Mouse (Mus musculus) forebrain, embryonic 15.5 days (tissue): ENCODE data around the gene Tmeff1. TPM values are rescaled to one million over a fixed set of nuclear protein-coding genes. Genes with fewer than 3 reads are reported as not detected.
"Not testable (repeated sequence)": the region's sequence is repeated elsewhere in the genome, so short reads cannot be mapped to it uniquely, and the experiment has no call there.

ENCODE experiments used
- ATAC-seq: fragments of 200-750 bp; cut with Nextera tagmentation; replicated peaks from 2 replicates; pipeline ENCODE4 v1.8.0; 2017; ENCODE audit warnings: mild to moderate bottlenecking, moderate TSS enrichment, moderate library complexity
- H3K27ac ChIP-seq: fragments of 300-500 bp; sonication (generic); replicated peaks from 2 replicates; pipeline ENCODE4 v1.5.1; 2015; ENCODE audit warnings: mild to moderate bottlenecking, inconsistent platforms
- H3K27me3 ChIP-seq: fragments of 300-500 bp; sonication (generic); 2 replicates; pipeline ENCODE4 v1.6.1; 2015; ENCODE audit warnings: inconsistent platforms
- H3K36me3 ChIP-seq: fragments of 300-500 bp; sonication (generic); 2 replicates; pipeline ENCODE4 v1.6.1; 2015; ENCODE audit warnings: mild to moderate bottlenecking, inconsistent platforms
- H3K4me1 ChIP-seq: fragments of 300-500 bp; sonication (generic); 2 replicates; pipeline ENCODE4 v1.6.1; 2015; ENCODE audit warnings: inconsistent platforms
- H3K4me2 ChIP-seq: fragments of 300-500 bp; sonication (generic); replicated peaks from 2 replicates; pipeline ENCODE4 v1.6.1; 2015; ENCODE audit warnings: mild to moderate bottlenecking, inconsistent platforms
- H3K4me3 ChIP-seq: fragments of 300-500 bp; sonication (generic); 2 replicates; pipeline ENCODE4 v1.5.1; 2015; ENCODE audit warnings: mild to moderate bottlenecking, inconsistent platforms
- H3K9ac ChIP-seq: fragments of 300-500 bp; sonication (generic); replicated peaks from 2 replicates; pipeline ENCODE4 v1.6.1; 2015; ENCODE audit warnings: mild to moderate bottlenecking, inconsistent platforms
- H3K9me3 ChIP-seq: fragments of 300-500 bp; sonication (generic); 2 replicates; pipeline ENCODE4 v1.6.1; 2016; ENCODE audit warnings: inconsistent platforms
- WGBS: fragments of 180-500 bp; shearing (Covaris S2); methylation state at CpG from one replicate; pipeline ENCODE4 v1.1.7; 2015; ENCODE audit warnings: mixed read lengths; 5-methylcytosine and 5-hydroxymethylcytosine counted together
- polyA plus RNA-seq: library from polyadenylated mRNA; unstranded; fragments of >200 nt; fragmentation: Nextera tagmentation; extraction: Ambion mirVana; gene quantifications from 2 replicates; pipeline ENCODE4 v1.2.1, GENCODE M21; 2015

Tmeff1 gene
- polyA plus RNA-seq, 1 experiment from 2014 or later: 241 TPM

- ATAC-seq: no peak
- Histone ChIP-seq H3K4me1 (peaks cover 6% of the 10 kb centered on the region), H3K4me2 (no peak overlapping the region), H3K9me3 (no peaks in the 10 kb centered on the region), H3K27ac (no peak overlapping the region), H3K27me3 (no peaks in the 10 kb centered on the region), H3K9ac (no peak overlapping the region), H3K36me3 (peaks cover 39% of the 10 kb centered on the region), H3K4me3 (no peak overlapping the region)
- WGBS: 91% methylated on average over 6 of the region's 6 CpGs
These were observed 79.0 kb downstream of the Tmeff1 start for GRCm38 (mm10) chr4:48664021-48664420.

- ATAC-seq: no peak
- no peak overlapping the region for H3K27ac ChIP-seq
- 89% methylated on average over 6 of the region's 6 CpGs for WGBS
- no peaks in the 10 kb centered on the region for H3K9me3 ChIP-seq
- no peak overlapping the region for H3K9ac ChIP-seq
- no peaks in the 10 kb centered on the region for H3K27me3 ChIP-seq
- no peak overlapping the region for H3K4me2 ChIP-seq
- H3K4me3 ChIP-seq: no peak overlapping the region
- H3K36me3 ChIP-seq: peaks cover 22% of the 10 kb centered on the region
- H3K4me1 ChIP-seq: no peaks in the 10 kb centered on the region
These were observed 82.3 kb downstream of the Tmeff1 start for GRCm38 (mm10) chr4:48667279-48667678.

- Histone ChIP-seq H3K27me3 (no peaks in the 10 kb centered on the region), H3K27ac (no peak overlapping the region), H3K9ac (no peak overlapping the region), H3K4me2 (no peak overlapping the region), H3K4me3 (no peak overlapping the region), H3K36me3 (peaks cover 27% of the 10 kb centered on the region), H3K4me1 (no peaks in the 10 kb centered on the region), H3K9me3 (no peaks in the 10 kb centered on the region)
- ATAC-seq: no peak
- 91% methylated on average over 5 of the region's 5 CpGs for WGBS
These were observed 87.9 kb downstream of the Tmeff1 start for GRCm38 (mm10) chr4:48672915-48673314.

- Histone ChIP-seq H3K4me3 (no peak overlapping the region), H3K9me3 (no peaks in the 10 kb centered on the region), H3K4me1 (no peaks in the 10 kb centered on the region), H3K9ac (no peak overlapping the region), H3K36me3 (peaks cover 27% of the 10 kb centered on the region), H3K27me3 (no peaks in the 10 kb centered on the region), H3K4me2 (no peak overlapping the region), H3K27ac (no peak overlapping the region)
- no peak for ATAC-seq
- WGBS: 92% methylated on average over 7 of the region's 7 CpGs
These were observed 89.4 kb downstream of the Tmeff1 start for GRCm38 (mm10) chr4:48674412-48674811.

- no peak overlapping the region for H3K9ac ChIP-seq
- 89% methylated on average over 13 of the region's 13 CpGs for WGBS
- ATAC-seq: no peak
- H3K27ac ChIP-seq: no peak overlapping the region
- H3K27me3 ChIP-seq: no peaks in the 10 kb centered on the region
- no peak overlapping the region for H3K4me2 ChIP-seq
- H3K4me1 ChIP-seq: peaks cover 5% of the 10 kb centered on the region
- no peaks in the 10 kb centered on the region for H3K9me3 ChIP-seq
- no peak overlapping the region for H3K4me3 ChIP-seq
- H3K36me3 ChIP-seq: peaks cover 27% of the 10 kb centered on the region
These were observed 91.7 kb downstream of the Tmeff1 start for GRCm38 (mm10) chr4:48676570-48677185.

GRCm38 (mm10) chr4:48677276-48677675 is 92.3 kb downstream of the Tmeff1 start:
- H3K4me1 ChIP-seq: peaks cover 5% of the 10 kb centered on the region
- H3K9me3 ChIP-seq: no peaks in the 10 kb centered on the region
- ATAC-seq: no peak
- H3K4me2 ChIP-seq: no peak overlapping the region
- no peak overlapping the region for H3K4me3 ChIP-seq
- 92% methylated on average over 8 of the region's 8 CpGs for WGBS
- no peaks in the 10 kb centered on the region for H3K27me3 ChIP-seq
- H3K36me3 ChIP-seq: peaks cover 23% of the 10 kb centered on the region
- no peak overlapping the region for H3K27ac ChIP-seq
- H3K9ac ChIP-seq: no peak overlapping the region

GRCm38 (mm10) chr4:48677812-48678211 is 92.8 kb downstream of the Tmeff1 start:
- Histone ChIP-seq H3K4me2 (no peak overlapping the region), H3K9ac (no peak overlapping the region), H3K27me3 (no peaks in the 10 kb centered on the region), H3K4me3 (no peak overlapping the region), H3K27ac (no peak overlapping the region), H3K9me3 (no peaks in the 10 kb centered on the region), H3K4me1 (peaks cover 5% of the 10 kb centered on the region), H3K36me3 (peaks cover 18% of the 10 kb centered on the region)
- WGBS: 80% methylated on average over 2 of the region's 2 CpGs
- ATAC-seq: no peak

GRCm38 (mm10) chr4:48678793-48679192 is 93.8 kb downstream of the Tmeff1 start:
- Histone ChIP-seq H3K9ac (no peak overlapping the region), H3K36me3 (peaks cover 9% of the 10 kb centered on the region; the same call in 1 of the 2 replicates), H3K27ac (no peak overlapping the region), H3K4me1 (peaks cover 5% of the 10 kb centered on the region), H3K9me3 (no peaks in the 10 kb centered on the region), H3K27me3 (no peaks in the 10 kb centered on the region), H3K4me2 (no peak overlapping the region), H3K4me3 (no peak overlapping the region)
- no peak for ATAC-seq
- WGBS: 90% methylated on average over 9 of the region's 9 CpGs

- ATAC-seq, H3K9ac ChIP-seq, H3K27me3 ChIP-seq, H3K4me1 ChIP-seq, H3K4me3 ChIP-seq, H3K4me2 ChIP-seq, H3K9me3 ChIP-seq, H3K36me3 ChIP-seq, H3K27ac ChIP-seq: not testable (repeated sequence)
- WGBS: 84% methylated on average over 4 of the region's 6 CpGs
These were observed 94.8 kb downstream of the Tmeff1 start for GRCm38 (mm10) chr4:48679728-48680127.

- Histone ChIP-seq H3K27me3 (no peaks in the 10 kb centered on the region), H3K9ac (no peak overlapping the region), H3K27ac (no peak overlapping the region), H3K4me1 (peaks cover 5% of the 10 kb centered on the region), H3K9me3 (no peaks in the 10 kb centered on the region), H3K4me3 (no peak overlapping the region), H3K4me2 (no peak overlapping the region), H3K36me3 (peaks cover 3% of the 10 kb centered on the region; the same call in 1 of the 2 replicates)
- ATAC-seq: no peak
- 75% methylated on average over 7 of the region's 7 CpGs for WGBS
These were observed 95.2 kb downstream of the Tmeff1 start for GRCm38 (mm10) chr4:48680214-48680613.

GRCm38 (mm10) chr4:48680648-48681343 is 95.8 kb downstream of the Tmeff1 start:
- Histone ChIP-seq H3K36me3 (no peaks in the 10 kb centered on the region; the same call in 1 of the 2 replicates), H3K4me1 (peaks cover 5% of the 10 kb centered on the region), H3K9me3 (no peaks in the 10 kb centered on the region), H3K9ac (no peak overlapping the region), H3K27ac (no peak overlapping the region), H3K4me2 (no peak overlapping the region), H3K27me3 (no peaks in the 10 kb centered on the region), H3K4me3 (no peak overlapping the region)
- ATAC-seq: 0 out of 2 replicates have a peak, but pooled peaks have one; percentile 42
- 40% methylated on average over 10 of the region's 11 CpGs for WGBS

- WGBS: 78% methylated on average over 8 of the region's 8 CpGs
- Histone ChIP-seq H3K4me3 (no peak overlapping the region), H3K9ac (no peak overlapping the region), H3K4me2 (no peak overlapping the region), H3K27ac (no peak overlapping the region), H3K36me3 (no peaks in the 10 kb centered on the region), H3K27me3 (no peaks in the 10 kb centered on the region), H3K9me3 (no peaks in the 10 kb centered on the region), H3K4me1 (peaks cover 5% of the 10 kb centered on the region)
- no peak for ATAC-seq
These were observed 98.2 kb downstream of the Tmeff1 start for GRCm38 (mm10) chr4:48683126-48683525.
